Mouse (Mus musculus): ENCODE results near the gene Fkbp5. TPM values are rescaled to one million over a fixed set of nuclear protein-coding genes. Genes with fewer than 3 reads are reported as not detected.

Gene Fkbp5
- total RNA-seq, 2 experiments from 2014 or later = 107 to 115 TPM

DNA sequence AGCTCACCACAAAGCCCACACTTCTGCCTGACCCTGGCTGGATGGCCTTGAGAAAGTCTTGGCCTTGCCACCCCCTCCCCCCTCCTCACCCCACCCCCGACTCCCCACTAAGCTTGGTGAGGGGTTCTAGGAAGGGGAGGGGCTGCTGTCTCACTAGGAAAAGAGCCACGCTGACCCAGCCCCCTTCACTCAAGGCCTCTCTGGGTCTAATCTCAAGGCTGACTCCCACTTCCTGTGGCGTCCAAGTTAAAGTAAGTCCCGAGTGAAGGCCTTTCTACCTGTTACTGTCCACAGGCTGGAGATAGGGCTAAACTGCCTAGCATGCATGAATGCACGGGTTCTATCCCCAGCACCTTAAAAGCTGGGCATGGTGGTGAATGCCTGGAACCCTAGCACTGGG is 9.8 kb downstream of the Fkbp5 start:
- intact Hi-C loops (cut with DNase I) = loop anchor here (2.0 kb wide), 1 partner anchor 19 kb away; no protein-coding TSS in a partner anchor
- DNase-seq = no peak

DNA sequence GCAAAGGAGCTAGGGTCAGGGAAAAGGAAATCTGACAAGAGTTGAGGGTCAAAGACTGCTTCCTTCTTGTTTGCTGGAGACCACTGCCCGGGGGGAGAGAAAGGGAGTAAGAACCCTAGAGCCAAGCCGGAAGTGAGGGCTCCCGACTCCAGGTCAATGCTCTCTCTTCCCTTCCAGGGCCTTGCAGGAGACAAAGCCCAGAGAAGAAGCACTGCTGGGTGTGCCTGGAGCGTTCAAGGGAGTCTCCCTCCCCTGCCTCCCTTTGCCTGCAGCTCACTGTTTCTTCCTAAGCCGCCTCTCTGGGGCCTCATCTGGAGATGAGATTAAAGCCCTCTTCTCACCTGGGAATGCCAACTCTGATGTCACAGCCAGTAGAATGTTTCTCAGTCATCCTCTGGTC is 10.4 kb downstream of the Fkbp5 start:
- intact Hi-C loops (cut with DNase I) = loop anchor here (2.0 kb wide), 1 partner anchor 18 kb away; no protein-coding TSS in a partner anchor
- DNase-seq = no peak

DNA sequence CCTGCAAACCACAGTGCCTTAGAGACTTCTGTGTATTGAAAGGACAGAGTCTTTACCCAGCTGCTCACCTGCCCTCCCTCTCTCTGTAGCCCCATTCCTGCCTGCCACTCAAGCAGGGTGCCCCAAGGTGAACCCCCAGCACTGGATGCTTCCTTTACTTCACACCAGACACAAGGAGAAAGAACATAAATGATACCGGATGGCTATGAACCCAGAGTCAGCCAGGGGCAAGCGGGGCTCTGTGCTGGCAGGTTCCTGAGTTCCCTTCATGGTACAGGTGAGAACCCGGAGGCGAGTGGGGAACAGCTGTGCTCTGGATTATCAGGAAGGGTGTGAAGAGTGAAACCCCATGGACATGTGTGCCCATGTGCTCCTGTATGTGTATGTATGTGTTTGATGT is 11.7 kb downstream of the Fkbp5 start:
- DNase-seq = no peak
- intact Hi-C loops (cut with DNase I) = no loop called here

DNA sequence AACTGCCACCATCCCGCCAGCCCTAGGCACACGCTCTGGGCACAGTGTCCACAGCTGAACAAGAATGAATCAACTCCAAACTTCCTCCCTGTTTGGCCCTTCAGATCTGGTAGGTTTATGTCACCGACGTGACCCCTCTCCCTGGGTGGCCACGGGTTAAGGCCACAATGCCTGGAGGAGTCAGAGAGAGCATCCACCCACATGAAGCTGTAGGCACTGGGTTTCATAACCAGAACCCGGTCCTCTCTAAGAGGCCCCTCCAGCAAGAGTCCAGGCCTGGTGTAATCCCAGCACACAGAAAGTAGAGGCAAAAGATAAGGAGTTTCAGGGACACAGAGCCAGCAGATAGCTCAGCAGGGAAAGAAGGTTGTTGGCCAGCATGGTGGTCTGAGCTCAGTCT is 13.1 kb downstream of the Fkbp5 start:
- DNase-seq = no peak
- intact Hi-C loops (cut with DNase I) = no loop called here

DNA sequence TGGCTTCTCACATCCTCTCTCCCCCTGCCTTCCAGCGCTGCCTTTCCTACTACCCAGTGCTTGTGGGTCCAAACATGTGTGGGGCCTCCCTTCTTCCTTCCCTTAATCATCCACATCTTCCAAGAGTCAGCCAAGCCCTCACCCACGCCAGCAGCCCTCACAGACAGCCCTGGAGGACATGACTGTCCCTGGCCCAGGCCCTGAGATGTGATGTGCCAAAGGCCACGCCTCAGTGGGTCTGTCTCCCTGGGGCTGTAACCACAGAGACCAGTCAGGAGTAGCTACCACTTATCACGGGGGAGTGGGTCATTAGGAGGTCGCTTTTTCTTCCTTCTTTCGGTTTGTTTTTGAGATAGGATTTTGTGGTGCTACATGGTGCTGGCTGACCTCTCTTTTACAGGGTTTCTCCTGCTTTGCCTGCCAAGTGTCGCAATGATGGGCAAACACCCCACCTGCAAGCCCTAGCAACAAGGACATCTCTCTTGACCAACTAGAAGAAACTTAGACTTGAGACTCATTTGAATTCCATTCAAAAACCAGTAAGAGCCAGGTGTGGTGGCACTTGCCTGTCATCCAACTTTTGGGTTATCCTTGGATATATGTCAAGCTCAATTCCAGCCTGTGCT is 15.0 kb downstream of the Fkbp5 start:
- peak; percentile 54 to 83 for DNase-seq

DNA sequence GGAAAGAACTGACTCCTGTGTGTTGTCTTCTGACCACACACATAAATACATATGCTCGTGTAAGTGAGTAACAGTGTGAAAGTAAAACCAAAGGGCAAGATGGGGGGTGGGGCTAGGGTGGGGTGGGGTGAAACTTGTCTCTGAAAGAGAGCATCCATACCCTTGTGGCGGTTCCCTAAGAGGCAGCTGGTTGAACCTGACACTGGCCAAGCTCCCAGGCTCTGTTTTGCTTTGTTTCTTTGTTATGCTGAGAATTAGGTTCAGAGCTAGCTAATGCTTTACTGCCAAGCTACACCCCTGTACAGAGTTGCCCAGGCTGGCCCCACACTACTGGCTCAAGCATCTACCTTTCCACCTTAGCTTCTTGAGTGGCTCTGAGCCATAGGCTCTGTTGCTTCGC is 16.9 kb downstream of the Fkbp5 start:
- intact Hi-C loops (cut with DNase I) = no loop called here
- DNase-seq = no peak

More for the DNA sequence above, 15.0 kb downstream of the Fkbp5 start:
- intact Hi-C loops (cut with DNase I) = no loop called here

DNA sequence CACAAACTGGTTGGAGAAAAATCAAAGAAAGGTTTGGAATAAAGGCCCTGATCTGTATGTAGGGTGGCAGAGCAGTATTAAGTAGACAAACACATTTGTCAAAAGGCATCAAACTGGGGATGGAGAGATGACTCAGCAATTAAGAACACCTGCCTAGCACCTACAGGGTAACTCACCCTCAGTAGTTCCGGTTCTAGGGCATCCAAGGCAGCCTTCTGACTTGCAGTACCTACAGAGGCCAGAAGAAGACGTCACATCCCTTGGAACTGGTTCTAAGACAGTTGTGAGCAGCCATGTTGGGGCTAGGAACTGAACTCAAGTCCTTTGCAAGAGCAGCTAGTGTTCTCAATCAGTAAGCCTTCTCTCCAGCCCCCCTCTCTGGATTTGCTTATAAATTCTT is 18.1 kb downstream of the Fkbp5 start:
- intact Hi-C loops (cut with DNase I) = no loop called here

DNA sequence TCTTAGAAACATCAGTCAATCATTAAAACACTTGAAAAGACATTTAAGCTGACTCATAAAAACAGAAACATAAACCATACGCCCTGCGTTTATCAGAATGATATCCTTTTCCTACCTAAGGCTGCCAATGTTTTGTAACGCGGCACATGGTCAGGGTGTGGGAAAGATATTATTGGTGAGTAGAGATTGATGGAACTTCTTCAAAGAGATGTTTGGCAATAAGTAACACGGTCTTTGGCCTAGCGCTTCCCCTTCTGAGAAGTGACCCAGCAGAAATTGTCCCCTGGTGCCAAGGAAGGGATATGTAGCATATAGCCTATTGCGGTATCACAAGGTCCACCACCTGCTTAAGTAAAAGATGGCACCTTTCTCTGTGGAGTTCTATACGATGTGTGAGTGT is 21.5 kb downstream of the Fkbp5 start:
- DNase-seq = no peak
- intact Hi-C loops (cut with DNase I) = no loop called here

More for the DNA sequence above, 18.1 kb downstream of the Fkbp5 start:
- no peak for DNase-seq

DNA sequence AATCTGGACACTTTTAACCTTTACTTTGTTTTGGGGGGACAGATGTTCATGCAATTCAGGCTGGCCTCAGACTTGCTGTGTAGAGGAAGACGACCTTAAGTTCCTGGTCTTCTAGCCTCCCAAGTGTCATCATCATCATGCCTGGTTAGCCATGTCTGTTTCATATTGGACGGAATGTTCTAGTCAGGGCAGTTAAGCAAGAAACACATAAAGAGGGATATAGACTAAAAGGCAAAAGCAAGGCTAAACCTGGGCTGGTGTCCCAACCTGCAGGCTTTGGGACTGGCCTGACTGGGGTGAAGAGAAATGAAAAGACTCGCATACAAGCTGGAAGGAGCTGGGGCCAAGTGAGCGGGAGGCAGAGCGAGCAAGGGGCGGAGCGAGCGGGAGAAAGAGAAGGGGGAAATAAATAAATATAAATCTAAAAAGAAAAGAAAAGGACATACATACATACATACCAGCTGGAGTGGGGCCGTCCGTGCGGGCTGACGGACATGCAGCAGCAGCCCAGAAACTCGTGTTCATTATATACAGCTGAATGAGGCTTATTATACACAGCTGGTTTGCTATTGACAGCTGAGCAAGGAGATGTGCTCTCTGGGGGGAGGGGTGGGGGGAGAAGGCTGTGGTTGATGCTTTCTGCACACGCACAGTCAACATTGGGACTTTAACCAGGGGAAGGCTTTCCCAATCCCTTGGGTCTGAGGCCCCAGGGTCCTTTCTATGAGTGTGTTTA is 26.1 kb downstream of the Fkbp5 start:
- no peak for DNase-seq
- intact Hi-C loops (cut with DNase I) = no loop called here

DNA sequence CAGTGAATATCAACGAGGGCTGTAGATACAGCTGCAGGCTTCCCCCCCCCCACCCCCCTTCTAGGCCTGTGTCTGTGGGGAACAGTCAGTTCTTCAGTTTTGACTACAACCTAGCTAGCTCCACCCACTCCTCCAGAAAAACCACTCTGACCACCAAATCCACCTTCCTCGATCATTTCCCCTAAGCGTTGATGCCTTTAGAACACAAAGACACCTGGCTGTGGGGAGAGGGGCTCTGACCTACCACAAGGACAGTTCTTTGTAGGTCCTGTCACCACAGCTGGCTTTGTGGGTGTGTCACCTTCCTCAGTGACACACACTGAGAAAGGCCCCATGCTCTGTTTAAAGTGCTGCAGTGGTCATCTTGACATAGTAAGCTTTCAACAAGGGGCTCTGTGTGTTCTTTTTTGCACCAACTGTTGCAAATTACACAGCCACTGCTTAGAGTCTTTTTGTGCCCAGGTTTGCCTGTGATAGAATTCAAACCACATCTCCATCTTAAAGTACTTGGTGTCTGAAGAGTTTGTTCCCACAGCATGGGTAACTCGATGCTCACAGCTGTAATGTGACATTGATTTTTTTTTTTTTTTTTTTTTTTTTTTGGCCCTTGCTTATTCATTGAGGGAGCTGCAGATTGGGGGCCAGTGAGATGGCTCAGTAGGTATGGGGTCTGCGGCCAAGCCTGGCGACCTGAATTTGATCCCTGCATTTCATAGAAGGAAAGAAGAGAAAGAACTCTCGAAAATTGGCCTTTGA is 28.9 kb downstream of the Fkbp5 start:
- DNase-seq = no peak
- intact Hi-C loops (cut with DNase I) = loop anchor here (2.0 kb wide), 1 partner anchor 18 kb away; no protein-coding TSS in a partner anchor

DNA sequence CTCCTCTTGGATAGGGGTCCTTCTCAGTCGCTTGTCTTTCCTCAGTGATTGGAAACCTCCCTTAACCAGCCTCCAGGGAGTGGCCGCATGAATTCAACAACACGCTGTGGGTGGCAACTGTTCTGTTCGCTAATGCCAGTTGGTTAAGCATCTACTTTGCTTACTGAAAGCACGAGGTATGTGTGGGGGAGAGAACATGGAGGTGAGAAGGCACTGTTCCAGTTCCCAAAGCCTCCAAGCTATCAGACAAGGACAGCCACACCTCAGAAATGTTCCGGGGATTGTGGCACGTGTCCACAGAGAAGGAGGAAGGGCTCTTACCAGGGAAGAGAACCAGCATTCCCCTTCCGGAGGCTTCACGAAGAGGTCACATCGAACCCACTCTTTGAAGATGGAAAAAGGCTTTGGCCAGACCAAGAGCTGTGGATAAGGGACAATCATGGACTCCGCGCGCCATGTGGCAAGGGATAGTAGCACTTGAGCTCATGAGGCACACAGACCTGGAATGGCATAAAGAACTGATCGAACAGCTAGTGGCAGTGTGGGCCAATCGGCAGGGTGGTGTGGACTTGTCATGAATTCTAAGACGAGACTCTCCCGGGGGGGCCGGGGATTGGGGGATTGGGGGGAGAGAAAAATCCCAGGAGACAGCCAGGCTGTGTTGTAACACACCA is 29.6 kb downstream of the Fkbp5 start:
- intact Hi-C loops (cut with DNase I) = loop anchor here (2.0 kb wide), 1 partner anchor 19 kb away; no protein-coding TSS in a partner anchor
- no peak for DNase-seq

DNA sequence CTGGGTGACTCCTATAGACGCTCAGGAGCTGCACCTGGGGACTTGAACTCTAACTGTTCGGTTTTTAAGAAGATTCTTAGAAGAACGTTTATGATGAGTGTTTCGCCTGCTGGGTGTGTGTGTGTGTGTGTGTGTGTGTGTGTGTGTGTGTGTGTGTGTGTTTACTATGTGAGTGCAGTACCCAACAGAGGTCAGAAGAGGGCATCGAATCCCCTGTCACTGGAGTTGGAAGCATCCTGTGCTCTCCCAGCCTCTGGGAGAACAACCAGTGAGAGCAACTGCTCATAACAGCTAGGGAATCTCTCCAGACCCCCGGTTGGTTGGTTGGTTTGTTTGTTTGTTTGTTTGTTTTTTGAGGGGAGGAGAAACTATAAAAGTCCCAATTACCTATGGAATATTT is 30.6 kb downstream of the Fkbp5 start:
- no peak for DNase-seq
- intact Hi-C loops (cut with DNase I) = no loop called here

DNA sequence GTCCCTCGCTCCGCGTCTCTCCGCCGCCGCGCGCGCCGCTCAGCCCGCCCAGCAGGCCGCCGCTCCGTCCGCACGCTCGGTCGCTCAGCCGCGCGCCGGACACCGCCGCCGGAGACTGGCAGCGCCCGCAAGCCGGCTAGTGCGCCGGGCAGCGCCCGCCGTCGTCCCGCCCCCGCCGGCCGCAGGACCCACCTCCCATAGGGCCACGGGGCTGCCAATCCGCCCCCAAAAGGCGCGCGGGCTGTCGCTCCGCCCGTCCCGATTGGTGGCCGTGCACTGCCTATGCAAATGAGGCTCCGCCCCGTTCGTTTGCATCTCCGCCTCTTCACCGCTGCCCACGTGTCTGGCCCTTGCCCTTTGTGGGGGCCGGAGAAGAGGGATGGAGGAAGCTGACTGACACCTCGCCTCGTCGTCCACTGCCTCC is 31.3 kb downstream of the Fkbp5 start:
- intact Hi-C loops (cut with DNase I) = loop anchor here (2.0 kb wide), 1 partner anchor 37 kb away; no protein-coding TSS in a partner anchor
- DNase-seq = peak; percentile 98

DNA sequence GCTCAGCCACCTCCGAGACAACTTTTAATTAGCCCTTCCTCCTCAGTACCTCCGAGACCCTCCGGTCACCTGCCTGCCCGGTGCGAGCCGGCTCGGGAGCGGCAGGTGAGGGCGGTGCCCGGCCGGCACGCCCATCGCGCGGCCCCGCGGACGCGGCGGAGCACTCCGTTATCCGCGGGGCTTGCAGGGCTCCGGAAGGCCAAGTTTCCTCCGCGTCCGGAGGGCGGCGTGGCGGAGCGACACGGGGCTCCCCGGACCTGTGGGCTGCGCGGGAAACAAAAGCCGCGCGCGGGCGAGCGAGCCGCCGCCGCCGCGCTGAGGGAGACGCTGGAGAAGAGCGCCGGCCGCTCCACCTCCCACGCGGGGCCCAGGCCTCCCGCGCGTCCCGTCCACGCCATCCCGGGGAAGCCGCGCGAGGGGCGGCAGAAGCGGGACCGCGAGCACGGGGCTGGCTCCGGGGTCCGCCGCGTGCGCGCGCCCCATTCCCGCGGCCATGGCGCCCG is 31.8 kb downstream of the Fkbp5 start:
- DNase-seq = peak in 1 of 2 experiments; percentile 36
- intact Hi-C loops (cut with DNase I) = loop anchor here (2.0 kb wide), 1 partner anchor 37 kb away; no protein-coding TSS in a partner anchor

DNA sequence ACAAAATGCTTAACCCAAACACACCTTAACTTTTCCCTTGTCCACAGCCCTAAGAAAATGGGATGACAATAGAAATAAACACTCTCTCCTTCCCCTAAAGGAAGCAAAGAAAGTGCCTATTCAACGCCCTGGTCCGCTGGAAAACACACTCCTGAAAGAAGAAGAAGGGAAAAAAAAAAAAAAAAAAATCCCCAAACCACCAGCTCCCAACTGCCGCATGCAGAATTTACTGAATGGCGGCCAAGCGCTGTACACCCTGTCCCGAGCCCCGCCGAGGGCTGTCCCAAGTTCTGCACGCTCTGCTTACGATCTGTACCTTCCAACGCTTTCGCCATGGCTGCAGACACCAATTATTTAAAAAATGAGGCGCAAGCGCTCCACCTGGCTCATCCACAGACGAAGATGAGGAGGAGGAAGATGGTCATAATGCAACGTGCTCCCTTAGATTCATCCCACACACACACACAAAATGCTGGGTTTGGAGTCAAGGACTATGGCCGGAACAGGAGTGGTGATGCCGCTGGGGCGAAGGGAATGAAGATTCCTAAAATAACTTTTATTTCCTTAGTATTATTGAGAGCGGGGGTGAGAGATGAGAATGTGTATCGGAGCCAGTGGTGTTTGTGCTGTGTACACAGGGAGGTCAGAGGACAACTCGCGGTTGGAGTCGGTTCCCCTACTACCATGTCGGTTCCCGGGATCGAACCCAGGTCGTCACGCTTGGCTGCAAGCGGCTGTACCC is 32.5 kb downstream of the Fkbp5 start:
- intact Hi-C loops (cut with DNase I) = loop anchor here (2.0 kb wide), 1 partner anchor 38 kb away; no protein-coding TSS in a partner anchor
- no peak for DNase-seq

DNA sequence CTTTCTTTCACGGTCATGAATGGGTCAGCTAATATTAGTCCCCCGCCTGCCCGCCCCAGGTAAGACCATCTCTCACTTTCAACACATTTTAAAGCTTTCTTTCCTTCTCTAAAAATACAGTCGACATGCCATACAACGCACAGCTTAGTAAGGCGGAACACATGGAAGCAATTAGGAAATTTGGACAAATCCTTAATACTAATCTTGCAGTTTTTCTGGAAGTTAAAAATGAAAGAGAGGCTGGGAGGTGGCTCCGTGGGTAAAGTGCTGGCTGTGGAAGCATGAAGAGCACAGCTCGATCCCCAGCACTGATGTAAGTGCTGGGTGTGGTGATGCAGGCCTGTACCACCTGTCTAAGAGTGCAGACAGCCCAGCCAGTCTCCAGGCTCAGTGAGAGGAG is 39.9 kb downstream of the Fkbp5 start:
- no peak for DNase-seq
- intact Hi-C loops (cut with DNase I) = no loop called here

DNA sequence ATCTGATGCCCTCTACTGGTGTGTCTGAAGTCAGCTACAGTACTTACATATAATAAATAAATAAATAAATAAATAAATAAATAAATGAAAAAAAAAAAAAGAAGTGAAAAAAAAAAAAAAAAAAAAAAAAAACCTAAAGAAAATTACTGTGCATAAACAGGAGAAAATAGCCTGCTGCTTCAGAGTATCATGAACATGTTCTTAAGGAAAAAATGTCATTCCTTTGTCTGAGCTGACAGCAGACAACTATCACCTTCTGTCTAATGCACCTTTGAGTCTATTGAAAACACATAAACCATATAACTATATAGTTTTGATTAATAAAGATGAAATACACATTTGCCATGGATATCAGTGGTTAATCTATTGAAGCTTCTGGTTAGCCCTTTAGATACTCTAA is 40.9 kb downstream of the Fkbp5 start:
- DNase-seq = no peak
- intact Hi-C loops (cut with DNase I) = no loop called here

DNA sequence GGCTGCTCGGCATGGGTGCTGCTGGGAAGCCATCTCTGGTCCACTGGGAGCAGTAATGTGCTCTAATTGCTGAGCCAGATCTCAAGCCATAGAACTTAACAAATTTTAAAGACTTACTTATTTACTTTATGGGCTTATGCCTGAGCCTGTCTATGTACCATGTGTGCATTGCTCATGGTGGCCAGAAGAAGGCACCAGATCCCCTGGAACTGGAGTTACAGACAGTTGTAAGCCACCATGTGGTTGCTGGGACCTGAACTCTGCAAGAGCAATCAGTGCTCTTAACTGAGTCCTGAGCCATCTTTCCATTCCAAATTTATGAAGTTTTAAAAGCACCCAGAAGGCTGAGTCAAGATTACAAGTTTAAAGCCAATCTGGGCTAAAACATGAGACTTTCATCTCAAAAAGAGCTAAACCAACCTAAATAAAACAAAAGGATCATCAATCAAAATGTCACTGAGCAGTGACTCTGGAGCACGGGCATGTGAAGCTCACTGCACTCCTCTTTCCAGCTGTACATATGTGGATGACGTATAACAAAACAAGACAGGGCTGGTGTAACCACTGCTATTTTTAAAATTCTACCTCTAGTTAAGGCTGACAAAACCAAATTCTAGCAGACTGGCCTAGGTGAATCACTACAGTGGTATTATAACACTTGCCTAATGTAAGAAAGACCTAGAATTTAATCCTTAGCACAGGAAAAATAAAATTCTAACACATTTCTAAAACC is 41.6 kb downstream of the Fkbp5 start:
- intact Hi-C loops (cut with DNase I) = no loop called here
- DNase-seq = no peak

DNA sequence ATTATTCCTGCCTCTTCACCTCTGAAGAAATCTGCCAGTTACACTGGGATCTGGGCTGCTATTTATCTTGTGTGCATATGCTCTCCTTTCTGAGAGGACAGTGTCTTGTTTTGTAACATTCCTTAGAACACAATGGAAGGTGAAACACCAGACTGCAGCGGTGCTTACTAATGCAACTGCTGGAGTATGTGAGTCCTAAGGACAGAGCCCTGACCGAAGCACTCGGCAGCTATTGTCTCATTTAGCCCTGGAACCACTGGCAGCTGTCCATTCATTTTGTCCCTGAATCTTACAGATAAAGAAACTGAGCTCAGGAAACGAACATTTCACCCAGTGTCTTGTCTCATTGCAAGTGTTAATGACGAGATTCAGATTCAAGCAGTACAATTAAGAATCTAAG is 44.6 kb downstream of the Fkbp5 start:
- intact Hi-C loops (cut with DNase I) = no loop called here
- DNase-seq = no peak
